Mouse (Mus musculus) lung, embryonic 14.5 days (tissue): ENCODE results near the gene Tbpl1. TPM values are rescaled to one million over a fixed set of nuclear protein-coding genes. Genes with fewer than 3 reads are reported as not detected.

Source experiments
- ATAC-seq: fragments of 200-750 bp; cut with Nextera tagmentation; 2 replicates; pipeline ENCODE4 v1.8.0; 2017; ENCODE audit warnings: mild to moderate bottlenecking, moderate TSS enrichment, moderate library complexity; ENCODE audit not compliant: insufficient read depth
- DNase-seq: peaks from one replicate; pipeline ENCODE4 v3.0.0-alpha.2; 2015
- H3K27ac ChIP-seq: fragments of 300-500 bp; sonication (generic); 2 replicates; pipeline ENCODE4 v1.5.1; 2014; ENCODE audit warnings: low read depth, mild to moderate bottlenecking, moderate library complexity
- H3K27me3 ChIP-seq: fragments of 300-500 bp; sonication (generic); 2 replicates; pipeline ENCODE4 v1.6.1; 2014; ENCODE audit warnings: low read length, control low read depth; ENCODE audit not compliant: insufficient read depth
- H3K36me3 ChIP-seq: fragments of 300-500 bp; sonication (generic); 2 replicates; pipeline ENCODE4 v1.6.1; 2014; ENCODE audit warnings: control low read depth; ENCODE audit not compliant: insufficient read depth
- H3K4me1 ChIP-seq: fragments of 300-500 bp; sonication (generic); 2 replicates; pipeline ENCODE4 v1.6.1; 2014; ENCODE audit warnings: antibody characterized with exemption, control low read depth; ENCODE audit not compliant: insufficient read depth
- H3K4me2 ChIP-seq: fragments of 300-500 bp; sonication (generic); 2 replicates; pipeline ENCODE4 v1.6.1; 2014; ENCODE audit warnings: mild to moderate bottlenecking
- H3K4me3 ChIP-seq: fragments of 300-500 bp; sonication (generic); 2 replicates; pipeline ENCODE4 v1.5.1; 2014; ENCODE audit warnings: low read depth, low read length
- H3K9ac ChIP-seq: fragments of 300-500 bp; sonication (generic); 2 replicates; pipeline ENCODE4 v1.6.1; 2014
- H3K9me3 ChIP-seq: fragments of 300-500 bp; sonication (generic); 2 replicates; pipeline ENCODE4 v1.6.1; 2016; ENCODE audit warnings: low read depth, low read length, control low read depth
- CTCF ChIP-seq: IDR thresholded peaks from 2 replicates; pipeline ENCODE4 v1.5.1; 2016; ENCODE audit warnings: antibody characterized with exemption, low read depth
- WGBS: fragments of 180-500 bp; shearing (Covaris S2); extraction: QIAGEN DNeasy Blood & Tissue Kit; methylation state at CpG from one replicate; pipeline ENCODE4 v1.1.7; 2014; 5-methylcytosine and 5-hydroxymethylcytosine counted together
- polyA plus RNA-seq: library from polyadenylated mRNA; unstranded; fragments of >200 nt; fragmentation: Nextera tagmentation; extraction: Ambion mirVana; gene quantifications from 2 replicates; pipeline ENCODE4 v1.2.1, GENCODE M21; 2014

Gene Tbpl1
- polyA plus RNA-seq = 60.8 and 63.5 TPM in 2 replicates

DNA sequence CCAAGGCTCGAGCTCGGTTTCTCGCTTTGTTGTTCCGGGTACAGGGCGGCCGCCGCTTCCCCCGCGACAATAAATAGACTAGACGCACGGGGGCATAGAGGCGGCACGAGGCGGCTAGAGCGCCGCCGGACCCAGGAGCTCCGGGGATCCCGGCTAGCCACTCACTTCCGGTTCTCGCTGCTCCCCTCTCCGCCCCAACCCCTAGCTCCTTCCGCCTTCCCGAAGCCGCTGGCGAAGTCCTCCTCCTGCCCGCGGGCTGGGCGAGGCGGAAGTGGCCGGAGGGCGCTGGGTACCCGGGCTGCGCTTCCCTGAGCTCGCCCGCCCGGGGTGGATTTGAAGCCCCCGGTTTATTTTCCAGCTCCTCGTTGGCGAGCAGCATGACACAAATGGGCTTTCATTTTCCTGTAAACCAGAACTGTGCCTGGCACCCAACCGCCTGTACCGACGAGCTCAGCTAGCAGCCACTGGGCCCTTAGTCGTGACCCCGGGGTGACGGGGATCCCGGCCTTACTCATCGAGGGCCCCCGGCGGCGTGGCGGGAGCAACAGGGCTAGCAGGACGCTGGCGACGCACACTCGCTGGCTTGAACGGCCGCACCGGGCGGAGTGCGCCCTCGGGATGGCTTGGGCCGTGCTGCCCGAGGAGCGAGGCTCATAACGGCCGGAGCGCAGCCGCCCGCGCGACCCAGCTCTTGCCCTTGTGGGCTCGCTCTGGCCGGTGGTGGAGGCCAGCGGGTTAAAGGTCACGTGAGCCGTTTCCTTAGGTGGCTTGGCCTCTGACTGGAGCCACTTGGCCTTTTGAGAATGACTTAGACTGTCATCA lies at the start of gene Tbpl1:
Tbpl1 (minus strand) TSS at position 667 of the 822 bp plus-strand sequence.
- H3K27ac ChIP-seq = peak within 1 kb of the TSS; percentile 90
- H3K4me3 ChIP-seq = peak within 1 kb of the TSS; percentile 97
- H3K4me1 ChIP-seq = no peaks in the 10 kb centered on the region
- peak within 1 kb of the TSS; percentile 94 for H3K4me2 ChIP-seq
- H3K27me3 ChIP-seq = no peaks in the 10 kb centered on the region
- DNase-seq (peak; percentile 98), ATAC-seq (peak; percentile 99)
- H3K9me3 ChIP-seq = no peaks in the 10 kb centered on the region
- H3K9ac ChIP-seq = peak within 1 kb of the TSS; percentile 96
- H3K36me3 ChIP-seq = no peaks in the 10 kb centered on the region
- TF ChIP-seq CTCF = peak; percentile 30; the same call in 1 of the 2 replicates
- whole genome bisulfite sequencing = under 1% methylated on average over 77 of the region's 77 CpGs

GRCm38 (mm10) chr10:22781466-22781865 lies 49.7 kb upstream of the Tbpl1 start:
- peak; percentile 49 for DNase-seq
- H3K27me3 ChIP-seq = no peaks in the 10 kb centered on the region
- H3K4me2 ChIP-seq = no peak overlapping the region
- H3K9me3 ChIP-seq = no peaks in the 10 kb centered on the region
- H3K4me1 ChIP-seq = no peaks in the 10 kb centered on the region
- H3K36me3 ChIP-seq = no peaks in the 10 kb centered on the region
- no peak for ATAC-seq
- H3K27ac ChIP-seq = no peak overlapping the region
- no peak overlapping the region for H3K4me3 ChIP-seq
- TF ChIP-seq CTCF = peak; percentile 62
- no peak overlapping the region for H3K9ac ChIP-seq
- WGBS = 46% methylated on average over 4 of the region's 4 CpGs

GRCm38 (mm10) chr10:22777939-22778338 lies 46.2 kb upstream of the Tbpl1 start:
- Histone ChIP-seq H3K27ac (no peak overlapping the region), H3K9ac (no peak overlapping the region), H3K4me2 (no peak overlapping the region), H3K9me3 (no peaks in the 10 kb centered on the region), H3K4me3 (no peak overlapping the region), H3K27me3 (no peaks in the 10 kb centered on the region), H3K36me3 (no peaks in the 10 kb centered on the region), H3K4me1 (no peaks in the 10 kb centered on the region)
- ATAC-seq (peak; percentile 82), DNase-seq (peak; percentile 91)
- TF ChIP-seq CTCF = peak; percentile 84
- 7% methylated on average over 5 of the region's 5 CpGs for WGBS

- H3K36me3 ChIP-seq = no peaks in the 10 kb centered on the region
- no peak overlapping the region for H3K4me2 ChIP-seq
- no peak overlapping the region for H3K4me3 ChIP-seq
- no peaks in the 10 kb centered on the region for H3K27me3 ChIP-seq
- H3K27ac ChIP-seq = no peak overlapping the region
- DNase-seq = peak; percentile 80
- no peaks in the 10 kb centered on the region for H3K4me1 ChIP-seq
- peak; percentile 76 for TF ChIP-seq CTCF
- no peak overlapping the region for H3K9ac ChIP-seq
- ATAC-seq = peak; percentile 35; the same call in 1 of the 2 replicates
- WGBS = 11% methylated on average over 7 of the region's 7 CpGs
- H3K9me3 ChIP-seq = no peaks in the 10 kb centered on the region
Observed at GRCm38 (mm10) chr10:22776007-22776698, 44.4 kb upstream of the Tbpl1 start.

GRCm38 (mm10) chr10:22775456-22775855 lies 43.7 kb upstream of the Tbpl1 start:
- DNase-seq (no peak), ATAC-seq (no peak)
- no peak overlapping the region for H3K4me2 ChIP-seq
- 73% methylated on average over 2 of the region's 2 CpGs for WGBS
- no peak overlapping the region for H3K27ac ChIP-seq
- no peaks in the 10 kb centered on the region for H3K4me1 ChIP-seq
- no peaks in the 10 kb centered on the region for H3K27me3 ChIP-seq
- H3K9ac ChIP-seq = no peak overlapping the region
- no peak for TF ChIP-seq CTCF
- H3K4me3 ChIP-seq = no peak overlapping the region
- H3K9me3 ChIP-seq = no peaks in the 10 kb centered on the region
- no peaks in the 10 kb centered on the region for H3K36me3 ChIP-seq

DNA sequence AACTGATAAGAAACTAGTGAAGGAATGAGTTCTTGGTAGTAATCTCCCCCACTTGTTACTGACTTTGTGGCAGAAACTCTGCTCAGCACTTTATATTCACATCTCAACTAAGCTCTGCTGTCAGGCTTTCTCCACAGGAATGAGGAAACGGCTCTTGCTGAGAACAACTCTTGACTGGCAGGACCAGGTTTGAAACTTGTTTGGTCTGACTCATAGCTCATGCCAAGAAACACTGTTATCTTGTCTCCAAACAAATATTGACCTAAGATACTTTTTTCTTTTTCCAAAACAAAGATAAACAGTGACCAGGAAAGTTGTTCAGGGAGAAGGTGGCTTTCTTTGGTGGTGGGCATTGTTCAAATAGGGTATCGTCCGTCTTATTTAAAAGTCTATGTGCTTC lies 42.9 kb upstream of the Tbpl1 start:
- DNase-seq (no peak), ATAC-seq (no peak)
- no peak overlapping the region for H3K4me3 ChIP-seq
- no peak for TF ChIP-seq CTCF
- 56% methylated on average over 3 of the region's 3 CpGs for WGBS
- H3K4me2 ChIP-seq = no peak overlapping the region
- no peaks in the 10 kb centered on the region for H3K4me1 ChIP-seq
- H3K27me3 ChIP-seq = no peaks in the 10 kb centered on the region
- H3K9ac ChIP-seq = no peak overlapping the region
- no peak overlapping the region for H3K27ac ChIP-seq
- no peaks in the 10 kb centered on the region for H3K9me3 ChIP-seq
- H3K36me3 ChIP-seq = no peaks in the 10 kb centered on the region

GRCm38 (mm10) chr10:22754240-22754639 lies 22.5 kb upstream of the Tbpl1 start:
- Histone ChIP-seq H3K27ac (no peak overlapping the region), H3K4me3 (no peak overlapping the region), H3K36me3 (no peaks in the 10 kb centered on the region), H3K4me1 (no peaks in the 10 kb centered on the region), H3K9me3 (no peaks in the 10 kb centered on the region; the same call in 1 of the 2 replicates), H3K9ac (no peak overlapping the region), H3K27me3 (no peaks in the 10 kb centered on the region), H3K4me2 (no peak overlapping the region)
- DNase-seq (no peak), ATAC-seq (no peak)
- WGBS = 100% methylated on average over 1 of the region's 1 CpGs
- TF ChIP-seq CTCF = no peak
